Mouse (Mus musculus) heart, postnatal 0 days (tissue): ENCODE data around the gene Baz1a.

ENCODE experiments used
- CTCF ChIP-seq: IDR thresholded peaks from 2 replicates; pipeline ENCODE4 v1.5.1; 2016; ENCODE audit warnings: antibody characterized with exemption, control low read depth, low read depth
- EP300 ChIP-seq: IDR thresholded peaks from 2 replicates; pipeline ENCODE4 v1.6.1; 2016; ENCODE audit warnings: antibody characterized with exemption, low read depth

- TF ChIP-seq CTCF = no peak
- no peak for TF ChIP-seq EP300
Measured at GRCm38 (mm10) chr12:54887580-54888127, 126.5 kb downstream of the Baz1a start.
